Mouse (Mus musculus): ENCODE measurements around the gene Sytl3. TPM values are rescaled to one million over a fixed set of nuclear protein-coding genes. Genes with fewer than 3 reads are reported as not detected.
A peak's percentile ranks its signal among the peaks of the same experiment; 100 is the strongest.
"Not testable (repeated sequence)": the region's sequence is repeated elsewhere in the genome, so short reads cannot be mapped to it uniquely, and the experiment has no call there.

Gene Sytl3
- not detected in 2 replicates for polyA plus RNA-seq (2016; fragmentation: Nextera tagmentation; extraction: Ambion mirVana)

GRCm38 (mm10) chr17:6658801-6659200 lies at the start of gene Sytl3:
Sytl3 (plus strand) TSS chr17:6659093.
- H3K4me1 ChIP-seq; H3K27me3 ChIP-seq (replicated peaks); H3K9me3 ChIP-seq (replicated peaks); H3K27ac ChIP-seq; H3K9ac ChIP-seq; H3K36me3 ChIP-seq; H3K4me2 ChIP-seq; ATAC-seq; H3K4me3 ChIP-seq: not testable (repeated sequence)
- WGBS (ENCODE audit: insufficient replicate concordance) = 39% methylated on average over 6 of the region's 7 CpGs

DNA sequence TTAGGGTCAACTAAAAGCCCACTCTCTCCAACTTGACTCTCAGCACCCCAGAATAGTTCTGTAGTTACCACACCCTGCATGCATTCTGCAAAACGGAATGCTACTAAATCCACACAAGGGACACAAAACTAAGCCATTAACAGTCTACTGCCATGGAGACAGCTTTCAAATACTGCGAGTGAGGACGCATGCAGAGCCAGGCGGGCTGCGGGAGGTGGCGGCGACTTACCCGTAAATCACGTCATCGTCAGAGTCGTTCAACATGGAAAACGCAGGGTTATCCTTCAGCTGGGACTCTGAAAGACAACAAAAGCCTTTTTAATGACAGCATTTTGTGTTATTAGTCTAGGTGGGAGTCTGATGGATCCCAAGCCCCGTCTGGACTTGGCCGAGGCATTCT lies 45.4 kb upstream of the Sytl3 start:
- H3K4me1 ChIP-seq; ATAC-seq; H3K36me3 ChIP-seq; H3K4me3 ChIP-seq; H3K27me3 ChIP-seq (replicated peaks); H3K9me3 ChIP-seq (replicated peaks); H3K9ac ChIP-seq; H3K27ac ChIP-seq; H3K4me2 ChIP-seq: not testable (repeated sequence)
- 82% methylated on average over 11 of the region's 14 CpGs for WGBS (ENCODE audit: insufficient replicate concordance)

GRCm38 (mm10) chr17:6614316-6614715 lies 44.6 kb upstream of the Sytl3 start:
- not testable (repeated sequence) for H3K27me3 ChIP-seq (replicated peaks); H3K9me3 ChIP-seq (replicated peaks); H3K4me2 ChIP-seq; H3K4me1 ChIP-seq; H3K27ac ChIP-seq; H3K36me3 ChIP-seq; H3K9ac ChIP-seq; ATAC-seq; H3K4me3 ChIP-seq
- WGBS (ENCODE audit: insufficient replicate concordance) = 86% methylated on average over 4 of the region's 9 CpGs

GRCm38 (mm10) chr17:6616731-6617130 lies 42.2 kb upstream of the Sytl3 start:
- H3K4me3 ChIP-seq; H3K4me1 ChIP-seq; ATAC-seq; H3K36me3 ChIP-seq; H3K27ac ChIP-seq; H3K27me3 ChIP-seq (replicated peaks); H3K9me3 ChIP-seq (replicated peaks); H3K4me2 ChIP-seq; H3K9ac ChIP-seq: not testable (repeated sequence)
- WGBS (ENCODE audit: insufficient replicate concordance) = 94% methylated on average over 9 of the region's 9 CpGs

- H3K36me3 ChIP-seq; H3K4me3 ChIP-seq; H3K27ac ChIP-seq; H3K4me2 ChIP-seq; H3K9me3 ChIP-seq (replicated peaks); H3K27me3 ChIP-seq (replicated peaks); H3K9ac ChIP-seq; H3K4me1 ChIP-seq: not testable (repeated sequence)
- peak; percentile 63 for ATAC-seq
- 52% methylated on average over 8 of the region's 13 CpGs for WGBS (ENCODE audit: insufficient replicate concordance)
These were observed 41.0 kb upstream of the Sytl3 start for GRCm38 (mm10) chr17:6617689-6618400.

DNA sequence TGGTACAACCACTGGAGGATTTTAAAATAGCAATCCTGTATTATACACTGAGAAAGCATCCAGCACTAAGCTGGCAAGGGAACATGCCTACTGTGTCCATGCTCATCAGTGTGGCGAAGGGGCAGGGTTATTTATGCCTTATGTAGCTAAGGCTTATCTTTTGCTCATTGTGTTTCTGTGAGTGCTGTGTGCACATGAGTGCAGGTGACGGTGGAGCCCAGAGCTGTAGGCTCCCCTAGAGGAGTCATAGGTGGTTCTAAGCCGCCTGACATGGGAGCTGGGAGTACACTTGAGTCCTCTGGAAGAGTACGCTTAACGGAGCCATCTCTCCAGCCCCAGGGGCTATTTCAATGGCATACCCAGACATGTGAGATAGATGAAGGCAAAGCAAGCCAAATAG lies 39.6 kb upstream of the Sytl3 start:
- H3K4me1 ChIP-seq; H3K27ac ChIP-seq; H3K27me3 ChIP-seq (replicated peaks); H3K9me3 ChIP-seq (replicated peaks); H3K4me3 ChIP-seq; H3K4me2 ChIP-seq; ATAC-seq; H3K9ac ChIP-seq; H3K36me3 ChIP-seq: not testable (repeated sequence)
- 68% methylated on average over 5 of the region's 5 CpGs for WGBS (ENCODE audit: insufficient replicate concordance)

DNA sequence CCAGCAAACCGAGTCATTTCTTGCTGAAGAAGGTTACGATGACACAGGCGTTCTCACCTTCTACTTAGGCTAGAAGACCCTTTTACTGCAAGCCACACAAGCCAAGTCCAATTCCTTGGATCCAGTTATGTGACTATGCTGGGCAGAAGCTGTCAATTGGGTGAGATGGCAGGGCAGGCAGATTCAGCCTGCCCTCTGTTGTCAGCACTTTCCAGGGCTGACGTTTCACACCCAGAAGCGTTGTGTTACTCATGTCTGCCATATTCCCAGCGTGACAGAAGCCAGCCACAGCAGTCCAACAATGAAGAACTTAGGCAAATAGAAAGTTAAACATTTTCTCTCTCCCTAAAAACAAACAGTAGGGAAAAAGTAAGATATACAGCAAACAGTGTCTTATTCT lies 38.9 kb upstream of the Sytl3 start:
- H3K4me2 ChIP-seq; H3K27me3 ChIP-seq (replicated peaks); H3K4me3 ChIP-seq; H3K27ac ChIP-seq; ATAC-seq; H3K36me3 ChIP-seq; H3K4me1 ChIP-seq; H3K9ac ChIP-seq; H3K9me3 ChIP-seq (replicated peaks): not testable (repeated sequence)
- 60% methylated on average over 5 of the region's 6 CpGs for WGBS (ENCODE audit: insufficient replicate concordance)

DNA sequence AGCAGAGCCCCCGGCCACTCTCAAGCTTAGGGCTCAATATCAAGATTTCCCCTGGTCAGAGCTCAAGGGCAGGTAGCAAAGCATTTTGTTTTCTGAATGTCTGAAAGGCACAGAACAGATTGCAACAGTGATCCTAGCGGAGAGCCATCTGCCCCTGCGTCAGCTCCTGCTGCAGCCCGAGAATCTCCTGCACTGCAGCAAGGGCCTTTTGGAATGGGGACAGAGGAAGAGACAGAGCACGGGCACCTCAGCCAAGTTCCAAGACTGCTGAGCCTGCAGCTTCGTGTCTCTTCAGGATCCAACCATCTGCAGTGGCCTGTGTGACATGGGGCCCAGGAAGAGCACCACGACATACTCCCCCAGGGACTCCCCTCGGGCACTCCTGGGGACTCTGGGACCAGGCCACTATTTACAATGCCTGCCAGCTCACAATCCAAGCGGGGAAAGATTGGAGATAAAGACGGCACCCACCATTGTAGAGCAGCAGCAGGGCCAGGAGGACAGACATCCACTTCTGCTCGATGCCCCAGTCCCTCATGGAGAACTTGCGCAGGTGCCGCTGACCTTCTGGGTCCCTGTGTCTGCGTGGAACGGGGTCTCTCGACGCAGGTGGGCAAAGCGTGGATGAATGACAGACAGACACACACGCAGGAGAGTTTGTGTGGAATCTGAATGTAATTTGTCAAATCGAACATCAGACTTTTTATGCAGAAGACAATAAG lies 38.0 kb upstream of the Sytl3 start:
- not testable (repeated sequence) for H3K27me3 ChIP-seq (replicated peaks); H3K9me3 ChIP-seq (replicated peaks); H3K4me1 ChIP-seq; H3K27ac ChIP-seq; ATAC-seq; H3K4me2 ChIP-seq; H3K36me3 ChIP-seq; H3K9ac ChIP-seq; H3K4me3 ChIP-seq
- WGBS (ENCODE audit: insufficient replicate concordance) = 73% methylated on average over 18 of the region's 20 CpGs

DNA sequence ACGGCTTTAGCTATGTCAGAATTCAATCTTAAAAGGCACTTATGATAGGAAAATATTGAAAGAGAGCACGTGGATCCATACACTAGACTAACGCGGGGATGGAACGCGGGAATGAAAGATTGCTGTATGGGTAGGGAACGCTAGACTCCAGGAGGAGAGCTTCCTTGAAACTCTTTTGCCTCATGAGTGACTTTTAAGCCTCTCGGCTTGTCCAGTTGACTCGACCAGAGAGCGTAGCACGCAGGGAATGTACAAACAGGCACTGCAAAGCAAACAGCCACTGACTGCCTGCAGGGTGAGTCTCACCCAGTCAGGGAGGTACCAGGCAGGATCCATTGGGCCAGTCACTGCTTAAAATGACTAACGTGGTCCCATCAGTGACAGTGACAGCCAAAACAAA lies 36.9 kb upstream of the Sytl3 start:
- H3K4me3 ChIP-seq; H3K9me3 ChIP-seq (replicated peaks); H3K27me3 ChIP-seq (replicated peaks); H3K4me1 ChIP-seq; ATAC-seq; H3K9ac ChIP-seq; H3K27ac ChIP-seq; H3K4me2 ChIP-seq; H3K36me3 ChIP-seq: not testable (repeated sequence)
- WGBS (ENCODE audit: insufficient replicate concordance) = 76% methylated on average over 11 of the region's 12 CpGs

- not testable (repeated sequence) for H3K27me3 ChIP-seq (replicated peaks); ATAC-seq; H3K9me3 ChIP-seq (replicated peaks); H3K4me3 ChIP-seq; H3K27ac ChIP-seq; H3K36me3 ChIP-seq; H3K4me2 ChIP-seq; H3K9ac ChIP-seq; H3K4me1 ChIP-seq
- 46% methylated on average over 1 of the region's 6 CpGs for WGBS (ENCODE audit: insufficient replicate concordance)
These were observed 33.9 kb upstream of the Sytl3 start for GRCm38 (mm10) chr17:6624926-6625558.

DNA sequence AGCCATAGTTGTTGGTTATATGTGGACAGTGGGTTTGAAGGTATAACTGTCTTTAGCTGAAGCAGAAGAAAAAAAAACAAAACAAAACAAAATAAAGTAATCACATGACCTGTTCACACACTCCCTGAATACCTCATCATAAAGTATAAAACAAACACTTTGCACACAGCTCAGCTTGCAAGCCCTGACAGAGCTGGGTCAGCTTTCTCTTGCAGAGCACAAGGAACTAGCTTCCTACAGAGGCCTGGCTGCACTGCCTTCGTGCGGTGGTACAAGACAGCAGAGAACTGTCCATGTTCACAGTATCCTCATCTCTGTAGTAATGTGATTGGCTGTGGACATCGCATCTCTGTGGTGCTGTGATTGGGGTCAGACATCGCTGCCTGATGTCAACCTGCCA lies 28.5 kb upstream of the Sytl3 start:
- H3K27ac ChIP-seq; H3K36me3 ChIP-seq; H3K27me3 ChIP-seq (replicated peaks); H3K4me3 ChIP-seq; H3K4me2 ChIP-seq; H3K9me3 ChIP-seq (replicated peaks); H3K4me1 ChIP-seq; H3K9ac ChIP-seq; ATAC-seq: not testable (repeated sequence)
- 79% methylated on average over 4 of the region's 4 CpGs for WGBS (ENCODE audit: insufficient replicate concordance)

DNA sequence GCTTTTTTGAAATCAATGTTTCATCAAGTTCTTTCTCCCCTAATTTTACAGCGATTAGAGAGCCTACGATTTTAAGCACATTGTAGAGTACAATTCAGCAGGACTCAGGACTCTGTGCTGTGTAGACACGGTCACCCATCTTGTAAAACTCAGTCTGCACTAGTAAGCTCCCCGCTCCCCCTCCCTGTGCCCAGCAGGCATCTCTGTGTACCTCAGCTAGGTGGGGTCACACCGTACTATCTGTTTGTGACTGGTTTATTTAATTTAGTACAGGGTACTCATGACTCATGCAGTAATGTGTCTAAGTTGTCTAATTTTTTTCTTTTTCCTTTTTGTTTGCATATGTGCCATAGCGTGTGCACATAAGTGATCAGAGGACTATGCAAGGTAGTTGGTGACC lies 26.0 kb upstream of the Sytl3 start:
- not testable (repeated sequence) for H3K4me3 ChIP-seq; H3K9me3 ChIP-seq (replicated peaks); ATAC-seq; H3K4me1 ChIP-seq; H3K4me2 ChIP-seq; H3K27ac ChIP-seq; H3K27me3 ChIP-seq (replicated peaks); H3K9ac ChIP-seq; H3K36me3 ChIP-seq
- 84% methylated on average over 6 of the region's 6 CpGs for WGBS (ENCODE audit: insufficient replicate concordance)
